Mouse (Mus musculus) ovary, adult 18-20 months (tissue): ENCODE measurements around the gene Lysmd4.

Experiments used
- DNase-seq: peaks from one replicate; pipeline ENCODE4 v3.0.0; 2022; ENCODE audit warnings: low spot score, mixed read lengths

The Lysmd4 gene

GRCm38 (mm10) chr7:67342067-67342625 lies 119.8 kb downstream of the Lysmd4 start:
- DNase-seq = no peak

DNA sequence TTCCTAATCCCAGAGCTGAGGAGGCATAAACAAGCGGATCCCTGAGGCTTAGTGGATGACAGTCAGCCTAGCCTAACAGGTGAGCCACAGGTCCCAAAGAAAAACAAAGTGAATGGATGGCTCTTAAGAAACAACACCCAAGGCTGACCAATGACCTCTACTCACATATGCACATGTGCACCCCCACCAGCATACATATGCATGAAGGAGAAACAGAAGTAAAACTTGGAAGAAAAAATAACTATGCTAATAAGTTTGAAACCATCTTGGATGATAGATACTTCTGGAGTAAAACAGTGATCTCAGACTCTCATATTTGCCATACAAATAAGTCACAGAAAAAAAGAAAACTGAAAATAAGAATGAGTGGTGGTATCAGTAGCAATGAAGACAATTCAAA lies 122.1 kb downstream of the Lysmd4 start:
- no peak for DNase-seq

GRCm38 (mm10) chr7:67352989-67353388 lies 130.6 kb downstream of the Lysmd4 start:
- no peak for DNase-seq

- DNase-seq = no peak
Observed at GRCm38 (mm10) chr7:67353667-67354066, 131.3 kb downstream of the Lysmd4 start.

DNA sequence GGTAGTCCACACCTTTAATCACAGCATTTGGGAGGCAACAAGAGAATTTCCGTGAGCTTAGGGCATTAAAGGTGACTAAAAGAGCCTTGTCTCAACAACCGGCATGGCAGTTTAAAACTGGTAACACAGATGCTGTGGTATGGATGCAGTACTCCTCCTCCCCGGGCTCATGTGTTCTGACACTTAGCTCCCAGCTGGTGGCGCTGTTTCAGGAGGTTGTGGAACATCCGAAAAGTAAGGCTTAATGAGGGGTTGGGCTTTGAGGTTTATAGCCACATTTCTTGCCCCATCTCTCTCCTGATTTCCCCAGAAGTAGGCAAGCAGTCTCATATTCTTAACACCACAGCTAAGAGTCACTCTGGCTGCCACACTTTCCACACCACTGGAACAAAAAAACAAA lies 133.5 kb downstream of the Lysmd4 start:
- DNase-seq = no peak
